Mouse (Mus musculus) bone marrow macrophage, adult 2 months (primary cell): ENCODE measurements around the gene Zfp472. TPM values are rescaled to one million over a fixed set of nuclear protein-coding genes. Genes with fewer than 3 reads are reported as not detected.

Source experiments
- H3K27ac ChIP-seq: 2 replicates; pipeline ENCODE4 v1.5.1; 2012; ENCODE audit warnings: low read depth, low read length; ENCODE audit not compliant: insufficient read depth
- H3K4me1 ChIP-seq: 2 replicates; pipeline ENCODE4 v1.6.1; 2012; ENCODE audit warnings: low read length; ENCODE audit not compliant: control insufficient read depth, insufficient read depth
- H3K4me3 ChIP-seq: 2 replicates; pipeline ENCODE4 v1.5.1; 2012; ENCODE audit warnings: mild to moderate bottlenecking, low read length, moderate library complexity; ENCODE audit not compliant: insufficient read depth
- CTCF ChIP-seq: IDR thresholded peaks from 2 replicates; pipeline ENCODE4 v1.5.1; 2012; ENCODE audit warnings: low read depth, mild to moderate bottlenecking, low read length, moderate library complexity
- POLR2A ChIP-seq: IDR thresholded peaks from 2 replicates; pipeline ENCODE4 v1.6.1; 2012; ENCODE audit warnings: mild to moderate bottlenecking, low read depth, low read length, borderline replicate concordance
- polyA plus RNA-seq: library from polyadenylated mRNA; stranded (reverse); fragments of >200 nt; gene quantifications from 2 replicates; pipeline ENCODE4 v1.2.4, GENCODE M21; 2012; ENCODE audit not compliant: missing spikeins, insufficient read depth, insufficient read length

Gene Zfp472
- polyA plus RNA-seq, 1 experiment: 6.8 TPM

- Histone ChIP-seq H3K4me1 (peaks cover 13% of the 10 kb centered on the region), H3K4me3 (peak overlapping the region; percentile 83), H3K27ac (peak overlapping the region; percentile 81)
- no peak for TF ChIP-seq CTCF
- TF ChIP-seq POLR2A: no peak
These were observed 18.9 kb upstream of the Zfp472 start for GRCm38 (mm10) chr17:32946716-32947115.

GRCm38 (mm10) chr17:32947215-32947914 is 18.2 kb upstream of the Zfp472 start, which contains the start of gene Cyp4f13:
Cyp4f13 (minus strand) TSS chr17:32947402.
- H3K4me3 ChIP-seq: peak within 1 kb of the TSS; percentile 83
- peaks cover 13% of the 10 kb centered on the region for H3K4me1 ChIP-seq
- peak within 1 kb of the TSS; percentile 81 for H3K27ac ChIP-seq
- TF ChIP-seq CTCF (no peak), POLR2A (peak; percentile 30; the same call in 1 of the 2 replicates)

GRCm38 (mm10) chr17:32950136-32950535 is 15.5 kb upstream of the Zfp472 start:
- no peak overlapping the region for H3K4me3 ChIP-seq
- H3K4me1 ChIP-seq: peaks cover 13% of the 10 kb centered on the region
- TF ChIP-seq CTCF (no peak), POLR2A (no peak)
- no peak overlapping the region for H3K27ac ChIP-seq

- TF ChIP-seq POLR2A (no peak), CTCF (no peak)
- H3K27ac ChIP-seq: no peak overlapping the region
- no peak overlapping the region for H3K4me3 ChIP-seq
- peaks cover 11% of the 10 kb centered on the region for H3K4me1 ChIP-seq
These were observed 14.6 kb upstream of the Zfp472 start for GRCm38 (mm10) chr17:32951006-32951405.

GRCm38 (mm10) chr17:32951441-32951840 is 14.2 kb upstream of the Zfp472 start:
- no peak overlapping the region for H3K4me3 ChIP-seq
- TF ChIP-seq POLR2A (no peak), CTCF (peak; percentile 70)
- H3K27ac ChIP-seq: no peak overlapping the region
- H3K4me1 ChIP-seq: peaks cover 6% of the 10 kb centered on the region

- H3K4me3 ChIP-seq: peak overlapping the region; percentile 90
- H3K4me1 ChIP-seq: peaks cover 10% of the 10 kb centered on the region
- TF ChIP-seq POLR2A: no peak
- TF ChIP-seq CTCF: no peak
- H3K27ac ChIP-seq: peak overlapping the region; percentile 61
These were observed 376 bp upstream of the Zfp472 start for GRCm38 (mm10) chr17:32965253-32965622.

GRCm38 (mm10) chr17:32981361-32981760 is 15.7 kb downstream of the Zfp472 start:
- no peaks in the 10 kb centered on the region for H3K4me1 ChIP-seq
- TF ChIP-seq CTCF: no peak
- no peak for TF ChIP-seq POLR2A

GRCm38 (mm10) chr17:32986301-32986700 is 20.7 kb downstream of the Zfp472 start:
- TF ChIP-seq CTCF: no peak
- Histone ChIP-seq H3K27ac (no peak overlapping the region), H3K4me1 (no peaks in the 10 kb centered on the region), H3K4me3 (no peak overlapping the region)

More at GRCm38 (mm10) chr17:32981361-32981760, 15.7 kb downstream of the Zfp472 start:
- Histone ChIP-seq H3K27ac (no peak overlapping the region), H3K4me3 (no peak overlapping the region)

GRCm38 (mm10) chr17:32991965-32992698 is 26.5 kb downstream of the Zfp472 start:
- Histone ChIP-seq H3K27ac (no peak overlapping the region), H3K4me3 (peak overlapping the region; percentile 72), H3K4me1 (peaks cover 5% of the 10 kb centered on the region; the same call in 1 of the 2 replicates)
- TF ChIP-seq CTCF: peak; percentile 26; the same call in 1 of the 2 replicates
- TF ChIP-seq POLR2A: no peak
